In genomic region chr9:22259184-22260091, GRCm38 (mm10) we compare ENCODE assay signal across 8 mouse cellular contexts. TPM values are rescaled to one million over a fixed set of nuclear protein-coding genes. Genes with fewer than 3 reads are reported as not detected.
DNase-seq lines count a peak whose midpoint lies in the region; TF ChIP-seq lines count a peak whose summit lies in the region.

TSS of gene Zfp599 (minus strand) at chr9:22259895.

- H3K27ac ChIP-seq in cortical plate, adult 2 months (ENCODE audit: insufficient read depth, low read length) = no peak within 1 kb of the TSS
- H3K27ac ChIP-seq in gastrocnemius, adult 2 months = no peak within 1 kb of the TSS
- H3K27ac ChIP-seq in left cerebral cortex, adult 2 months = peak within 1 kb of the TSS; percentile 50; the same call in 1 of the 2 replicates
- no peak within 1 kb of the TSS for H3K27ac ChIP-seq in macrophage

- no peaks in the 10 kb centered on the region for H3K36me3 ChIP-seq in macrophage (ENCODE audit: inconsistent target)

- intact Hi-C loops in gastrocnemius, adult 2 months (cut with DNase I) = no loop called here
- intact Hi-C loops in left cerebral cortex, adult 2 months (cut with DNase I) = no loop called here

- peak; percentile 71 to 90 for DNase-seq in adrenal gland, adult (ENCODE audit: inconsistent age in 2 of 2, low spot score in 1 of 2)
- DNase-seq in gastrocnemius, adult 2 months = peak; percentile 62
- peak; percentile 35 for DNase-seq in hindlimb bud, embryonic 11.5 days (ENCODE audit: extremely low spot score, low read depth, low spot score)
- peak; percentile 60 to 68 for DNase-seq in left cerebral cortex, adult 2 months (ENCODE audit: extremely low spot score in 1 of 2, low spot score in 2 of 2)
- peak; percentile 64 to 71 for DNase-seq in right cerebral cortex, adult 2 months (ENCODE audit: low spot score in 2 of 2)
- DNase-seq in urinary bladder, postnatal 25 days (ENCODE audit: low spot score) = peak; percentile 34

- H3K79me2 ChIP-seq in macrophage (ENCODE audit: inconsistent target) = no peaks in the 10 kb centered on the region

- TF ChIP-seq POLR2A in cortical plate, adult 2 months (IDR thresholded peaks at IDR 0.05; ENCODE audit: extremely low read depth, insufficient read depth, low read length) = peak; percentile 50; the same call in 1 of the 2 replicates

- TF ChIP-seq CTCF in cortical plate, adult 2 months (IDR thresholded peaks at IDR 0.05; ENCODE audit: extremely low read depth, insufficient read depth, low read length) = no peak
- TF ChIP-seq CTCF in gastrocnemius, adult 2 months (IDR thresholded peaks at IDR 0.05) = no peak
- no peak for TF ChIP-seq CTCF in left cerebral cortex, adult 2 months (IDR thresholded peaks at IDR 0.05)

- 5% methylated on average over 35 of the region's 35 CpGs for WGBS in macrophage (ENCODE audit: missing documents)

- H3K4me3 ChIP-seq in cortical plate, adult 2 months (ENCODE audit: insufficient read depth, low read length) = peak within 1 kb of the TSS; percentile 73
- peak within 1 kb of the TSS; percentile 71 for H3K4me3 ChIP-seq in gastrocnemius, adult 2 months
- peak within 1 kb of the TSS; percentile 62 for H3K4me3 ChIP-seq in left cerebral cortex, adult 2 months
- H3K4me3 ChIP-seq in macrophage (ENCODE audit: inconsistent target) = peak within 1 kb of the TSS; percentile 23; the same call in 1 of the 2 replicates

- no peaks in the 10 kb centered on the region for H3K4me1 ChIP-seq in cortical plate, adult 2 months (ENCODE audit: control insufficient read depth, insufficient read depth, low read length)

RNA-seq across cellular contexts. Expression of gene Zfp599, which starts in this region (rescaled TPM):
- 1.8 and 2.1 TPM in 2 replicates for polyA plus RNA-seq in cortical plate, adult 2 months (2012; rRNA removed)
- total RNA-seq in gastrocnemius, adult 2 months (2021) = not detected
- 1 to 10 TPM; 3.7 to 4.5 TPM for total RNA-seq in left cerebral cortex, adult 2 months (2021)
- under 1 TPM in 13 of 26 experiments, not detected in 13; 0.17 to 0.57 (median 0.25) TPM for total RNA-seq in macrophage (2018; cell fraction: chromatin; rRNA removed)
- under 1 TPM in 13 of 26 experiments, not detected in 13; 0.03 to 0.09 (median 0.06) TPM for total RNA-seq in macrophage (2018; cell fraction: cytosol; rRNA removed)
- under 1 TPM in 12 of 26 experiments, not detected in 14; 0.10 to 0.58 (median 0.20) TPM for total RNA-seq in macrophage (2018; cell fraction: nucleus; rRNA removed)
- polyA plus RNA-seq in macrophage (2018) = 0.06 to 0.07 TPM in 2 of 3 replicates, not detected in the other

Comparison
In these comparisons a context has a peak if more than half of its experiments do, and no peak if none do; other contexts are left out.
1. RNA of gene Zfp599 (total RNA-seq): 3.7 to 4.5 TPM in left cerebral cortex, adult 2 months; not detected in gastrocnemius, adult 2 months; every median in the first group is over 4 times any median in the second.
2. Peak in DNase-seq and H3K4me3 ChIP-seq in gastrocnemius, adult 2 months; RNA of the gene not detected or under 1 TPM.
3. H3K4me3 ChIP-seq: peak in every context shown above with its lines; median percentile 73 in cortical plate, adult 2 months; 71 in gastrocnemius, adult 2 months; 62 in left cerebral cortex, adult 2 months; 23 in macrophage.
4. Peak in every context shown above with its lines, with median percentiles within 50 percentile points of each other: DNase-seq.